Mouse (Mus musculus) liver, postnatal 0 days (tissue): ENCODE data around the gene Mxd3. TPM values are rescaled to one million over a fixed set of nuclear protein-coding genes. Genes with fewer than 3 reads are reported as not detected.
A peak's percentile ranks its signal among the peaks of the same experiment; 100 is the strongest.

Experiments used
- ATAC-seq: fragments of 200-750 bp; cut with Nextera tagmentation; 2 replicates; pipeline ENCODE4 v1.8.0; 2017; ENCODE audit warnings: mild to moderate bottlenecking, moderate library complexity
- DNase-seq: peaks from one replicate; pipeline ENCODE4 v3.0.0-alpha.2; 2016
- H3K27ac ChIP-seq: fragments of 300-500 bp; sonication (generic); 2 replicates; pipeline ENCODE4 v1.5.1; 2014; ENCODE audit warnings: antibody characterized with exemption, moderate library complexity, mild to moderate bottlenecking, low read depth
- H3K27me3 ChIP-seq: fragments of 300-500 bp; sonication (generic); 2 replicates; pipeline ENCODE4 v1.6.1; 2014; ENCODE audit warnings: low read length, control low read depth, mixed read lengths; ENCODE audit not compliant: insufficient read depth
- H3K36me3 ChIP-seq: fragments of 300-500 bp; sonication (generic); replicated peaks from 2 replicates; pipeline ENCODE4 v1.6.1; 2014; ENCODE audit warnings: mild to moderate bottlenecking, control low read depth, low read length, moderate library complexity, mixed read lengths; ENCODE audit not compliant: insufficient read depth
- H3K4me1 ChIP-seq: fragments of 300-500 bp; sonication (generic); 2 replicates; pipeline ENCODE4 v1.6.1; 2014; ENCODE audit warnings: antibody characterized with exemption, mild to moderate bottlenecking, control low read depth; ENCODE audit not compliant: insufficient read depth
- H3K4me2 ChIP-seq: fragments of 300-500 bp; sonication (generic); 2 replicates; pipeline ENCODE4 v1.6.1; 2014; ENCODE audit warnings: low read depth, mild to moderate bottlenecking, low read length, moderate library complexity, mixed read lengths
- H3K4me3 ChIP-seq: fragments of 300-500 bp; sonication (generic); 2 replicates; pipeline ENCODE4 v1.5.1; 2014; ENCODE audit warnings: low read depth, low read length
- H3K9ac ChIP-seq: fragments of 300-500 bp; sonication (generic); replicated peaks from 2 replicates; pipeline ENCODE4 v1.6.1; 2014; ENCODE audit warnings: mild to moderate bottlenecking, moderate library complexity
- H3K9me3 ChIP-seq: fragments of 300-500 bp; sonication (generic); 2 replicates; pipeline ENCODE4 v1.6.1; 2016; ENCODE audit warnings: mild to moderate bottlenecking, control low read depth, low read length, mixed read lengths
- CTCF ChIP-seq: sonication (generic); IDR thresholded peaks from 2 replicates; pipeline ENCODE4 v1.5.1; 2016; ENCODE audit warnings: antibody characterized with exemption, low read depth
- EP300 ChIP-seq: IDR thresholded peaks from 2 replicates; pipeline ENCODE4 v1.6.1; 2016; ENCODE audit warnings: antibody characterized with exemption, low read depth, mild to moderate bottlenecking
- WGBS: fragments of 180-500 bp; shearing (Covaris S2); extraction: QIAGEN DNeasy Blood & Tissue Kit; methylation state at CpG from one replicate; pipeline ENCODE4 v1.1.7; 2014; ENCODE audit not compliant: insufficient replicate concordance; 5-methylcytosine and 5-hydroxymethylcytosine counted together
- polyA plus RNA-seq: library from polyadenylated mRNA; unstranded; fragments of >200 nt; fragmentation: Nextera tagmentation; extraction: Ambion mirVana; gene quantifications from 2 replicates; pipeline ENCODE4 v1.2.1, GENCODE M21; 2015

The Mxd3 gene
- polyA plus RNA-seq, 1 experiment from 2014 or later = 14.0 TPM

DNA sequence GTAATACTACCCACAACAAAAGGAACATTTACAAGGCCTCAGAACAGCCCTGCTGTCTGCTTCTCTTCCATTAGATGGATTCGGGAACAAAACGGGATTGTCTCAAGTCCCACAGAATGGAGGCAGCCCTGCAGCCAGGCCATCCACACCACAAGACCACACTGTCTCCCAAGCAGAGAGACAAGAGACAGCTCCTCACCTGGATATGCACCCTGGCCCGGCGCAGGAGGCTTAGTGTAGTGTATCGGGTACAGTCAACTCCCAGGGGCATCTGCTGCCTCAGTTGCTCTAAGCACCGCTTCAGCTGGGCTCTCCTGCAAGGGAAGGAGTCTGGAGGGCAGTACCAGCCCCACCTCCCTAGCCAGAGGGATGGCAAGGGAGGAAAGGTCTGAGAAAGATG lies 1.5 kb downstream of the Mxd3 start:
- H3K27ac ChIP-seq = no peak overlapping the region
- 74% methylated on average over 6 of the region's 6 CpGs for WGBS
- DNase-seq = peak; percentile 21
- H3K9me3 ChIP-seq = no peaks in the 10 kb centered on the region
- H3K9ac ChIP-seq = peak overlapping the region; percentile 87
- no peaks in the 10 kb centered on the region for H3K27me3 ChIP-seq
- peak overlapping the region; percentile 77 for H3K4me3 ChIP-seq
- TF ChIP-seq EP300 = no peak
- no peak for TF ChIP-seq CTCF
- H3K4me2 ChIP-seq = peak overlapping the region; percentile 94
- H3K36me3 ChIP-seq = peaks cover 35% of the 10 kb centered on the region
- no peak for ATAC-seq
- peaks cover 38% of the 10 kb centered on the region for H3K4me1 ChIP-seq

DNA sequence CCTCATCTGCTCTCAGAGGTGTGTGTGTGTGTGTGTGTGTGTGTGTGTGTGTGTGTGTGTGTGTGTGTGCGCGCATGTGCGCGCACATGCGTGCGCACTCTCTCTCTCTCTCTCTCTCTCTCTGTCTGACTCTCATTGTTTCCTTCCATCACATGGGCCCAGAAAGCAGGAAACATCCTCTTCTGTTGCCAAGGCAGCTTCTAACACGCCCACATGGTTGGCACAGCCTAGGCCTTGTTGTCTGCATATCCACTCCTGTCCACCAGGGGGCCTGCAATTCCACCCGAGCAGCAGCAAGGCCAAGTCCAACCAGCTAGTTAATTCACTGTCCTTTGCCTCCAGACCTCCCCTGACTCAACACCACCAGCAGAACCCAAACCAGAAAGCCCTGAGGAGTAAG lies 2.0 kb downstream of the Mxd3 start:
- no peak overlapping the region for H3K27ac ChIP-seq
- peak overlapping the region; percentile 77 for H3K4me3 ChIP-seq
- H3K9me3 ChIP-seq = no peaks in the 10 kb centered on the region
- H3K27me3 ChIP-seq = no peaks in the 10 kb centered on the region
- peaks cover 37% of the 10 kb centered on the region for H3K36me3 ChIP-seq
- WGBS = 36% methylated on average over 7 of the region's 8 CpGs
- peaks cover 44% of the 10 kb centered on the region for H3K4me1 ChIP-seq
- TF ChIP-seq CTCF (peak; percentile 99), EP300 (no peak)
- DNase-seq (peak; percentile 92), ATAC-seq (peak; percentile 28)
- H3K4me2 ChIP-seq = peak overlapping the region; percentile 94
- H3K9ac ChIP-seq = peak overlapping the region; percentile 87

DNA sequence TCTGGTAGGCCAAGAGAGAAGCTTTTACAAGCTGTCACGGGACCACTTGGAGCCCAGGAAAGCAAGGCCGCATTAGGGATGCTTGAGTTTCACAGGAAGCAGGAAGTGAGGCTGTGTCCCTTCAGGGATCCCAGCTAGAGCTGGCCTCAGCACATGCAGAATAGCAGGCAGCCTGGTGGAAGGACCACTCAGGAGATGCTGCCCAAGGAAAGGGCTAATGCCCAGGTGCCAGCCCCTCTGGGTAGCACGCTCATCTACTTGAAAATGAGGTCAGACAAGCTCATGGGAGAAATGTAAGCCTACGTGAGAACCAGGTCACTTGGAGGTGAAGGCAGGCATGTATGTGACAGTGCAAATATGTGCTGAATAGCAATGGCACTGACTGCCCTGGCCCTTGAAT lies 2.5 kb downstream of the Mxd3 start:
- Histone ChIP-seq H3K36me3 (peaks cover 37% of the 10 kb centered on the region), H3K9me3 (no peaks in the 10 kb centered on the region), H3K4me2 (peak overlapping the region; percentile 94), H3K4me3 (peak overlapping the region; percentile 77; the same call in 1 of the 2 replicates), H3K9ac (no peak overlapping the region), H3K27me3 (no peaks in the 10 kb centered on the region), H3K27ac (no peak overlapping the region), H3K4me1 (peaks cover 44% of the 10 kb centered on the region)
- TF ChIP-seq EP300 (no peak), CTCF (no peak)
- WGBS = 62% methylated on average over 4 of the region's 4 CpGs
- no peak for ATAC-seq
- DNase-seq = no peak

DNA sequence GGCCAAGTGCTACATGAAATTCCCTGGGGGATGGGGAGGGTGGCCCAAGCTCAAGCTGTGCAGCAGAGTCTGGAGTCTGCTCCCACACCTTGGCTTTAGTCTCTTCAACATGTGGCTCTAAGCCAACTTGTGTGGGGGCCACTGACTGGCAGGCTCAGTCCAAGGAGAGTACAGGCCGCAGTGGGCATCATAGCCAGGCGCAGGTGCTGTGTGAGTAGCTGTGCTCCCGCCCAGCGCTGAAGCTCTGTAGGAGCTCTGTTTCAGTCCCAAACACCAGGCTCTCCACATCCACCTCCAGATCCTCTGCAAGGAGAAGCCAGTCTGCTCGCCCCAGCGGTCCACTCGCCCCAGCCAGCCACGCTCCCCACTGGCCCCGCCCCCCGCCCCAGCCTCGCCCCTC lies 4.0 kb downstream of the Mxd3 start:
- H3K4me2 ChIP-seq = 0 out of 2 replicates have a peak overlapping the region, but pooled peaks have one; percentile 5

DNA sequence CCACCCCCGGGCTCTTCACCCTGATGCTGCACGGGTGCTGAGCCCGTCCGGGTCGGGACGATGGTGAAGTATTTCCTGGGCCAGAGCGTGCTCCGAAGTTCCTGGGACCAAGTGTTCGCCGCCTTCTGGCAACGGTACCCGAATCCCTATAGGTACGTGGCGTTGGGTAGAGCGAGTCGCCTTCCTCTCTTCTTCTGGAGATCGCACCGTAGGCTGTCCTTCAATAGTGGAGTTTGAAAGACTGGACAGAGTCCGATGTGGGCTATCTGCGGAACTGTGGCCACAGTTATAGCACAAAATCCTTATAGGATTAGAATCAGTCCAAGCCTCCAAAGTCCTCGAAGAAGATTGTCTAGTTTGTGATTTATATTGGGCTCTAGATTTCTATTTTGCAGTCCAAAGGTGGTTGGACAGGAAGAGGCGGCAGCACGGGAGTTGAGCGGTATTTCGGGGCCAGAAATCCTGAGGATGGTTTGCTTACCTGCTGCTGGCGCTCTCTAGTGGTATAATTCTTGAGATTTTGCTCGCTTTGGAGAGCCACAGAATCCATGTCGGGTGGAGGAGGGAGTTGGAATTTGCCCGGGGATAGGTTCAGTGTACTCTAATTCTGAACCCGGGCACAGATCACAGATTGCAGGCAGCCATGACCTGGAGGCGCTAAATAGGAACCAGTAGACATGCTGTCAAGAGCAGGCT lies 7.3 kb downstream of the Mxd3 start:
- Histone ChIP-seq H3K4me1 (peaks cover 37% of the 10 kb centered on the region), H3K36me3 (peaks cover 44% of the 10 kb centered on the region), H3K9me3 (no peaks in the 10 kb centered on the region), H3K4me2 (peak overlapping the region; percentile 93), H3K9ac (peak overlapping the region; percentile 90), H3K4me3 (peak overlapping the region; percentile 86), H3K27ac (peak overlapping the region; percentile 84), H3K27me3 (no peaks in the 10 kb centered on the region)
- TF ChIP-seq EP300 (no peak), CTCF (peak; percentile 68)
- WGBS = under 1% methylated on average over 31 of the region's 31 CpGs
- ATAC-seq (peak; percentile 57), DNase-seq (peak; percentile 56)

More for the DNA sequence above, 4.0 kb downstream of the Mxd3 start:
- peaks cover 37% of the 10 kb centered on the region for H3K36me3 ChIP-seq
- DNase-seq (no peak), ATAC-seq (no peak)
- no peaks in the 10 kb centered on the region for H3K27me3 ChIP-seq
- H3K4me3 ChIP-seq = no peak overlapping the region
- 79% methylated on average over 11 of the region's 11 CpGs for WGBS
- H3K27ac ChIP-seq = no peak overlapping the region
- H3K9me3 ChIP-seq = no peaks in the 10 kb centered on the region
- TF ChIP-seq EP300 = no peak
- TF ChIP-seq CTCF = no peak
- H3K9ac ChIP-seq = no peak overlapping the region
- peaks cover 50% of the 10 kb centered on the region for H3K4me1 ChIP-seq

DNA sequence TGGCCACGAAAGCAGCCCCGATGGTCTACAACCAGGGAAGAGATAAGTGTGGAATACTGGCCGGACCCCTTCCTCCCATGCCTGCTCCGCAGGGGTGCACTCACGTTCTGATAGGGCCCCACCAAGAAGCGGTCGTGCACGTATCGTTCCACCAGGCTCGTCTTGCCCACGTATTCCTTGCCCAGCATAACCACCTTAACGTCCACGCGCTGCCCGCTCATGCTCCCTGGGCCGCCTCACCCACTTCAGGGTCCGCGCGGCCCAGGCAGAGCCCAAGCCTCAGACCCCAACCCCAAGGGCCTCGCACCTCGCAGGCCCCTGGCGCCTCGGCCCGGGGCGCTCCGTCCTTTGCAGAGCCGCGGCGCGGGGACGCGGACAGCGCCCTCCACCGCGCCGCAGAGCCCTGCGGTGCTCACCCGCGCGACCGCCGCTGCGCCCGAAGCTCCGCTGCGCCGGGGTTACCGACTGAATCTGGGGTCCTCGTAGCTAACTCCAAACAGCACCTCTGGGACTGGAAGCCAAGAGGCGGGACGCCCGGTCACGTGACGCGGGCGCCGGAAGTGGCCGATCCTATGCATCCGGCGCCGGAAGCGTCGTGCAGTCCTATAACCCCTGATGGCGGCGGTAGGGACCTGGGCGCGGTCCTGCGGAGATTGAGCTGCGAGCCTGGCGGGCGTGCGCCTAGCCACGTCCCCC lies 8.0 kb downstream of the Mxd3 start, which contains the start of gene Rab24:
TSS of gene Rab24 (minus strand) at position 513 of the 696 bp plus-strand sequence.
- TF ChIP-seq EP300 (no peak), CTCF (peak; percentile 16)
- H3K27me3 ChIP-seq = no peaks in the 10 kb centered on the region
- 4% methylated on average over 60 of the region's 73 CpGs for WGBS
- peak within 1 kb of the TSS; percentile 86 for H3K4me3 ChIP-seq
- DNase-seq (peak; percentile 93), ATAC-seq (peak; percentile 92)
- H3K9me3 ChIP-seq = no peaks in the 10 kb centered on the region
- H3K36me3 ChIP-seq = peaks cover 42% of the 10 kb centered on the region
- peaks cover 34% of the 10 kb centered on the region for H3K4me1 ChIP-seq
- H3K27ac ChIP-seq = peak within 1 kb of the TSS; percentile 84
- H3K4me2 ChIP-seq = peak within 1 kb of the TSS; percentile 93
- H3K9ac ChIP-seq = peak within 1 kb of the TSS; percentile 90
